Mouse (Mus musculus): ENCODE measurements around the gene Fbxl3. TPM values are rescaled to one million over a fixed set of nuclear protein-coding genes. Genes with fewer than 3 reads are reported as not detected.

Gene Fbxl3
- total and polyA plus RNA-seq, 3 experiments, result 14.6 to 28.4 TPM; not detected in 1

GRCm38 (mm10) chr14:103075166-103075565, 24.2 kb downstream of the Fbxl3 start:
- TF ChIP-seq EP300 (IDR thresholded peaks at IDR 0.05; ENCODE audit: low read depth in 1 of 2, low read length in 2 of 2) (no peak), ZKSCAN1 (IDR thresholded peaks at IDR 0.05; ENCODE audit: low read depth, low read length) (no peak), TBP (IDR thresholded peaks at IDR 0.05; ENCODE audit: low read depth, low read length) (no peak), HCFC1 (IDR thresholded peaks at IDR 0.05; ENCODE audit: low read depth, low read length) (no peak), MYC (IDR thresholded peaks at IDR 0.05; ENCODE audit: low read depth, low read length) (no peak), POLR2AphosphoS2 (IDR thresholded peaks at IDR 0.05; ENCODE audit: low read length) (no peak), SIN3A (IDR thresholded peaks at IDR 0.05; ENCODE audit: low read length) (no peak), KAT2A (conservative IDR thresholded peaks at IDR 0.05; ENCODE audit: low read depth, low read length) (no peak), MXI1 (IDR thresholded peaks at IDR 0.05; ENCODE audit: low read depth, low read length) (no peak), USF1 (IDR thresholded peaks at IDR 0.05; ENCODE audit: low read depth, low read length) (no peak), NRF1 (IDR thresholded peaks at IDR 0.05; ENCODE audit: insufficient read depth, low read depth, low read length, poor library complexity, severe bottlenecking) (no peak), MYB (IDR thresholded peaks at IDR 0.05; ENCODE audit: low read depth, low read length) (no peak), JUND (IDR thresholded peaks at IDR 0.05; ENCODE audit: low read depth, low read length) (no peak), MAX (IDR thresholded peaks at IDR 0.05; ENCODE audit: low read length) (no peak), BHLHE40 (IDR thresholded peaks at IDR 0.05; ENCODE audit: borderline replicate concordance, low read depth, low read length) (no peak), POLR2A (IDR thresholded peaks at IDR 0.05; ENCODE audit: control insufficient read depth in 1 of 2, insufficient read depth in 1 of 2, low read depth in 1 of 2, low read length in 2 of 2, poor library complexity in 1 of 2) (no peak), NELFE (IDR thresholded peaks at IDR 0.05; ENCODE audit: low read depth, low read length) (no peak), CHD2 (IDR thresholded peaks at IDR 0.05; ENCODE audit: low read length) (no peak), SMC3 (IDR thresholded peaks at IDR 0.05; ENCODE audit: low read depth, low read length) (no peak)
- H3K27me3 ChIP-seq (ENCODE audit: control insufficient read depth in 1 of 2, insufficient read depth in 2 of 2, low read length in 2 of 2), result no peaks in the 10 kb centered on the region
- H3K79me2 ChIP-seq (ENCODE audit: control insufficient read depth, insufficient read depth, low read length, poor library complexity), result peaks cover 2% of the 10 kb centered on the region; the same call in 1 of the 2 replicates
- H3K4me3 ChIP-seq (ENCODE audit: control insufficient read depth in 1 of 2, insufficient read depth in 1 of 2, low read depth in 2 of 2, low read length in 2 of 2), result no peak overlapping the region
- no peaks in the 10 kb centered on the region for H3K4me1 ChIP-seq (ENCODE audit: control insufficient read depth in 1 of 2, insufficient read depth in 2 of 2, low read length in 2 of 2)
- H3K9ac ChIP-seq (ENCODE audit: control insufficient read depth, low read depth, low read length, poor library complexity, severe bottlenecking), result no peak overlapping the region
- H3K36me3 ChIP-seq (ENCODE audit: control insufficient read depth in 1 of 2, insufficient read depth in 2 of 2, low read length in 2 of 2), result no peaks in the 10 kb centered on the region; a peak in 2 of 4 replicates
- DNase-seq (ENCODE audit: low read depth, low spot score), result no peak
- no peak overlapping the region for H3K27ac ChIP-seq (ENCODE audit: control insufficient read depth, low read depth, low read length)
- H3K9me3 ChIP-seq (replicated peaks; ENCODE audit: insufficient read depth, low read length), result no peaks in the 10 kb centered on the region

GRCm38 (mm10) chr14:103073825-103074224, 25.5 kb downstream of the Fbxl3 start:
- no peaks in the 10 kb centered on the region; a peak in 1 of 4 replicates for H3K4me1 ChIP-seq (ENCODE audit: control insufficient read depth in 1 of 2, insufficient read depth in 2 of 2, low read length in 2 of 2)
- no peaks in the 10 kb centered on the region for H3K27me3 ChIP-seq (ENCODE audit: control insufficient read depth in 1 of 2, insufficient read depth in 2 of 2, low read length in 2 of 2)
- peaks cover 2% of the 10 kb centered on the region; the same call in 1 of the 2 replicates for H3K79me2 ChIP-seq (ENCODE audit: control insufficient read depth, insufficient read depth, low read length, poor library complexity)
- H3K9me3 ChIP-seq (replicated peaks; ENCODE audit: insufficient read depth, low read length), result no peaks in the 10 kb centered on the region
- TF ChIP-seq SIN3A (IDR thresholded peaks at IDR 0.05; ENCODE audit: low read length) (no peak), POLR2AphosphoS2 (IDR thresholded peaks at IDR 0.05; ENCODE audit: low read length) (no peak), GATA1 (IDR thresholded peaks at IDR 0.05; ENCODE audit: low read depth, low read length) (no peak)
- no peak overlapping the region for H3K9ac ChIP-seq (ENCODE audit: control insufficient read depth, low read depth, low read length, poor library complexity, severe bottlenecking)
- no peak for DNase-seq (ENCODE audit: low read depth, low spot score)
- no peak overlapping the region for H3K27ac ChIP-seq (ENCODE audit: control insufficient read depth, low read depth, low read length)
- peaks cover 0 to 5% of the 10 kb centered on the region in 2 experiments; a peak in 2 of 4 replicates for H3K36me3 ChIP-seq (ENCODE audit: control insufficient read depth in 1 of 2, insufficient read depth in 2 of 2, low read length in 2 of 2)
- no peak overlapping the region for H3K4me3 ChIP-seq (ENCODE audit: control insufficient read depth in 1 of 2, insufficient read depth in 1 of 2, low read depth in 2 of 2, low read length in 2 of 2)
